Mouse (Mus musculus): ENCODE measurements around the gene Zc3h7b. TPM values are rescaled to one million over a fixed set of nuclear protein-coding genes. Genes with fewer than 3 reads are reported as not detected.

Zc3h7b gene
- total and polyA plus RNA-seq, 3 experiments = 18.2 to 108 (median 41.5) TPM

GRCm38 (mm10) chr15:81842275-81842674 is 97.4 kb downstream of the Zc3h7b start:
- peaks cover 7 to 12% of the 10 kb centered on the region in 2 experiments for H3K4me1 ChIP-seq (ENCODE audit: control insufficient read depth in 1 of 2, insufficient read depth in 2 of 2, low read length in 2 of 2)
- no peaks in the 10 kb centered on the region for H3K27me3 ChIP-seq (ENCODE audit: control insufficient read depth in 1 of 2, insufficient read depth in 2 of 2, low read length in 2 of 2)
- H3K9ac ChIP-seq (ENCODE audit: control insufficient read depth, low read depth, low read length, poor library complexity, severe bottlenecking) = no peak overlapping the region
- no peaks in the 10 kb centered on the region for H3K36me3 ChIP-seq (ENCODE audit: control insufficient read depth in 1 of 2, insufficient read depth in 2 of 2, low read length in 2 of 2)
- H3K4me3 ChIP-seq (ENCODE audit: control insufficient read depth in 1 of 2, insufficient read depth in 1 of 2, low read depth in 2 of 2, low read length in 2 of 2) = no peak overlapping the region
- H3K27ac ChIP-seq (ENCODE audit: control insufficient read depth, low read depth, low read length) = no peak overlapping the region
- TF ChIP-seq NELFE (IDR thresholded peaks at IDR 0.05; ENCODE audit: low read depth, low read length) (no peak), CHD1 (IDR thresholded peaks at IDR 0.05; ENCODE audit: low read depth, low read length) (no peak), RCOR1 (IDR thresholded peaks at IDR 0.05; ENCODE audit: low read depth, low read length) (no peak), CTCF (IDR thresholded peaks at IDR 0.05 in 2 of 3, conservative IDR thresholded peaks at IDR 0.05 in 1 of 3; ENCODE audit: control insufficient read depth in 1 of 3, insufficient read depth in 1 of 3, low read depth in 2 of 3, low read length in 3 of 3, poor library complexity in 1 of 3, severe bottlenecking in 1 of 3) (no peak), SMC3 (IDR thresholded peaks at IDR 0.05; ENCODE audit: low read depth, low read length) (no peak), EP300 (IDR thresholded peaks at IDR 0.05; ENCODE audit: low read depth in 1 of 2, low read length in 2 of 2) (no peak), USF2 (IDR thresholded peaks at IDR 0.05; ENCODE audit: borderline replicate concordance in 1 of 2, insufficient read depth in 1 of 2, low read depth in 1 of 2, low read length in 2 of 2) (no peak), TBP (IDR thresholded peaks at IDR 0.05; ENCODE audit: low read depth, low read length) (no peak), ZC3H11A (IDR thresholded peaks at IDR 0.05; ENCODE audit: low read depth, low read length) (no peak), ZKSCAN1 (IDR thresholded peaks at IDR 0.05; ENCODE audit: low read depth, low read length) (no peak), ZNF384 (IDR thresholded peaks at IDR 0.05; ENCODE audit: low read depth, low read length) (no peak)
- no peak for DNase-seq (ENCODE audit: low read depth, low spot score)
- no peaks in the 10 kb centered on the region for H3K9me3 ChIP-seq (replicated peaks; ENCODE audit: insufficient read depth, low read length)
- H3K79me2 ChIP-seq (ENCODE audit: control insufficient read depth, insufficient read depth, low read length, poor library complexity) = no peaks in the 10 kb centered on the region

- Histone ChIP-seq H3K9ac (ENCODE audit: control insufficient read depth, low read depth, low read length, poor library complexity, severe bottlenecking) (no peak overlapping the region), H3K27me3 (ENCODE audit: control insufficient read depth in 1 of 2, insufficient read depth in 2 of 2, low read length in 2 of 2) (no peaks in the 10 kb centered on the region), H3K36me3 (ENCODE audit: control insufficient read depth in 1 of 2, insufficient read depth in 2 of 2, low read length in 2 of 2) (no peaks in the 10 kb centered on the region), H3K27ac (ENCODE audit: control insufficient read depth, low read depth, low read length) (no peak overlapping the region), H3K4me1 (ENCODE audit: control insufficient read depth in 1 of 2, insufficient read depth in 2 of 2, low read length in 2 of 2) (peaks cover 0 to under 1% of the 10 kb centered on the region in 2 experiments; a peak in 1 of 4 replicates), H3K79me2 (ENCODE audit: control insufficient read depth, insufficient read depth, low read length, poor library complexity) (peaks cover 10% of the 10 kb centered on the region), H3K4me3 (ENCODE audit: control insufficient read depth in 1 of 2, insufficient read depth in 1 of 2, low read depth in 2 of 2, low read length in 2 of 2) (no peak overlapping the region), H3K9me3 (replicated peaks; ENCODE audit: insufficient read depth, low read length) (no peaks in the 10 kb centered on the region)
- no peak for TF ChIP-seq USF1 (IDR thresholded peaks at IDR 0.05; ENCODE audit: low read depth, low read length)
- no peak for TF ChIP-seq USF2 (IDR thresholded peaks at IDR 0.05; ENCODE audit: borderline replicate concordance in 1 of 2, insufficient read depth in 1 of 2, low read depth in 1 of 2, low read length in 2 of 2)
- no peak for TF ChIP-seq MAFK (IDR thresholded peaks at IDR 0.05; ENCODE audit: borderline replicate concordance, low read depth, low read length)
- TF ChIP-seq CHD2 (IDR thresholded peaks at IDR 0.05; ENCODE audit: low read length) = no peak
- TF ChIP-seq CHD1 (IDR thresholded peaks at IDR 0.05; ENCODE audit: low read depth, low read length) = no peak
- no peak for TF ChIP-seq MXI1 (IDR thresholded peaks at IDR 0.05; ENCODE audit: low read depth, low read length)
- no peak for TF ChIP-seq HCFC1 (IDR thresholded peaks at IDR 0.05; ENCODE audit: low read depth, low read length)
- TF ChIP-seq CTCF (IDR thresholded peaks at IDR 0.05 in 2 of 3, conservative IDR thresholded peaks at IDR 0.05 in 1 of 3; ENCODE audit: control insufficient read depth in 1 of 3, insufficient read depth in 1 of 3, low read depth in 2 of 3, low read length in 3 of 3, poor library complexity in 1 of 3, severe bottlenecking in 1 of 3) = no peak
- no peak for TF ChIP-seq TAL1 (IDR thresholded peaks at IDR 0.05; ENCODE audit: low read length)
- TF ChIP-seq ZNF384 (IDR thresholded peaks at IDR 0.05; ENCODE audit: low read depth, low read length) = no peak
- no peak for TF ChIP-seq RAD21 (IDR thresholded peaks at IDR 0.05; ENCODE audit: low read depth, low read length)
- no peak for TF ChIP-seq SMC3 (IDR thresholded peaks at IDR 0.05; ENCODE audit: low read depth, low read length)
- TF ChIP-seq SIN3A (IDR thresholded peaks at IDR 0.05; ENCODE audit: low read length) = no peak
- TF ChIP-seq MEF2A (IDR thresholded peaks at IDR 0.05; ENCODE audit: extremely low read depth, insufficient replicate concordance, low read depth, low read length, poor library complexity, severe bottlenecking) = no peak
- no peak for TF ChIP-seq RCOR1 (IDR thresholded peaks at IDR 0.05; ENCODE audit: low read depth, low read length)
- no peak for DNase-seq (ENCODE audit: low read depth, low spot score)
These were observed 100.3 kb downstream of the Zc3h7b start for GRCm38 (mm10) chr15:81845033-81845625.
